ENCODE assay signal across 10 mouse cellular contexts in genomic region chr12:36662496-36662895, GRCm38 (mm10).
DNase-seq lines count a peak whose midpoint lies in the region; ATAC-seq and TF ChIP-seq lines count a peak whose summit lies in the region.
"Had no signal": no experiment of that assay in that cellular context is flagged by ENCODE, and none has a peak within 500 bp of the region (broad histone marks: within the 10 kb centered on the region; RNA-seq: fewer than 3 reads in every experiment).

No protein-coding gene starts in this region.

- no peaks in the 10 kb centered on the region for H3K27me3 ChIP-seq in midbrain, postnatal 0 days (ENCODE audit: insufficient read depth, low read length)
- H3K27me3 ChIP-seq in midbrain, embryonic 10.5 days (ENCODE audit: low read depth, poor library complexity, severe bottlenecking) = no peaks in the 10 kb centered on the region
- H3K27me3 ChIP-seq: limb, embryonic 15.5 days had no signal

- TF ChIP-seq CTCF in midbrain, postnatal 0 days (IDR thresholded peaks at IDR 0.05) = no peak

- ATAC-seq in midbrain, postnatal 0 days (ENCODE audit: low FRiP score) = no peak; the same call in 1 of the 2 replicates
- ATAC-seq in megakaryocyte progenitor cell, adult 5-6 weeks (replicated peaks; ENCODE audit: poor library complexity) = no peak

- no peak overlapping the region for H3K9ac ChIP-seq in midbrain, postnatal 0 days (replicated peaks; ENCODE audit: low read length, poor library complexity, severe bottlenecking)
- H3K9ac ChIP-seq: limb, embryonic 15.5 days had no signal

- no peak overlapping the region for H3K27ac ChIP-seq in midbrain, postnatal 0 days (ENCODE audit: low read depth, low read length)
- no peak overlapping the region for H3K27ac ChIP-seq in midbrain, embryonic 10.5 days (replicated peaks)
- H3K27ac ChIP-seq: hindbrain, embryonic 10.5 days; limb, embryonic 15.5 days had no signal

- H3K4me2 ChIP-seq in midbrain, postnatal 0 days (ENCODE audit: low read depth, low read length, poor library complexity, severe bottlenecking) = no peak overlapping the region
- H3K4me2 ChIP-seq: limb, embryonic 15.5 days had no signal

- peak; percentile 19 to 21 for DNase-seq in frontal cortex, postnatal 36 days (ENCODE audit: low spot score in 2 of 2)
- no peak for DNase-seq in frontal cortex, postnatal 14 days (ENCODE audit: low spot score in 2 of 2)
- peak; percentile 27 for DNase-seq in midbrain, postnatal 0 days (ENCODE audit: low spot score)
- DNase-seq in midbrain, embryonic 10.5 days (ENCODE audit: low spot score) = no peak
- DNase-seq in kidney, postnatal 36 days = peak; percentile 19 to 56
- DNase-seq in right cerebral cortex, postnatal 10 days (ENCODE audit: low spot score in 2 of 2) = peak; percentile 54 to 59
- DNase-seq in spleen, postnatal 4 days (ENCODE audit: low spot score in 2 of 2) = no peak

- no peaks in the 10 kb centered on the region for H3K36me3 ChIP-seq in midbrain, postnatal 0 days (ENCODE audit: insufficient read depth, low read length)
- H3K36me3 ChIP-seq in midbrain, embryonic 10.5 days = no peaks in the 10 kb centered on the region
- H3K36me3 ChIP-seq: hindbrain, embryonic 10.5 days; limb, embryonic 15.5 days had no signal

- H3K4me3 ChIP-seq in midbrain, postnatal 0 days (ENCODE audit: low read depth, low read length) = no peak overlapping the region
- no peak overlapping the region for H3K4me3 ChIP-seq in midbrain, embryonic 10.5 days
- H3K4me3 ChIP-seq: hindbrain, embryonic 10.5 days; limb, embryonic 15.5 days had no signal

- 82% methylated on average over 7 of the region's 7 CpGs for WGBS in midbrain, postnatal 0 days
- 92% methylated on average over 7 of the region's 7 CpGs for WGBS in midbrain, embryonic 10.5 days

- H3K9me3 ChIP-seq in midbrain, postnatal 0 days (ENCODE audit: low read length) = no peaks in the 10 kb centered on the region
- no peaks in the 10 kb centered on the region for H3K9me3 ChIP-seq in midbrain, embryonic 10.5 days (replicated peaks)
- H3K9me3 ChIP-seq: hindbrain, embryonic 10.5 days; limb, embryonic 15.5 days had no signal

- H3K4me1 ChIP-seq in midbrain, postnatal 0 days (ENCODE audit: insufficient read depth, low read length) = no peaks in the 10 kb centered on the region
- peaks cover 8% of the 10 kb centered on the region for H3K4me1 ChIP-seq in midbrain, embryonic 10.5 days
- H3K4me1 ChIP-seq: limb, embryonic 15.5 days had no signal

Comparison
In these comparisons a context has a peak if more than half of its experiments do, and no peak if none do; other contexts are left out.
1. DNase-seq: peak in frontal cortex, postnatal 36 days (2 of 2), midbrain, postnatal 0 days (single experiment), kidney, postnatal 36 days (2 of 2) and right cerebral cortex, postnatal 10 days (2 of 2); none in frontal cortex, postnatal 14 days (0 of 2), midbrain, embryonic 10.5 days (single experiment) and spleen, postnatal 4 days (0 of 2).